Mouse (Mus musculus): ENCODE results near the gene Znrf3. TPM values are rescaled to one million over a fixed set of nuclear protein-coding genes. Genes with fewer than 3 reads are reported as not detected.

Gene Znrf3
- total RNA-seq, 2 experiments from 2014 or later = 16.7 to 17.5 TPM

DNA sequence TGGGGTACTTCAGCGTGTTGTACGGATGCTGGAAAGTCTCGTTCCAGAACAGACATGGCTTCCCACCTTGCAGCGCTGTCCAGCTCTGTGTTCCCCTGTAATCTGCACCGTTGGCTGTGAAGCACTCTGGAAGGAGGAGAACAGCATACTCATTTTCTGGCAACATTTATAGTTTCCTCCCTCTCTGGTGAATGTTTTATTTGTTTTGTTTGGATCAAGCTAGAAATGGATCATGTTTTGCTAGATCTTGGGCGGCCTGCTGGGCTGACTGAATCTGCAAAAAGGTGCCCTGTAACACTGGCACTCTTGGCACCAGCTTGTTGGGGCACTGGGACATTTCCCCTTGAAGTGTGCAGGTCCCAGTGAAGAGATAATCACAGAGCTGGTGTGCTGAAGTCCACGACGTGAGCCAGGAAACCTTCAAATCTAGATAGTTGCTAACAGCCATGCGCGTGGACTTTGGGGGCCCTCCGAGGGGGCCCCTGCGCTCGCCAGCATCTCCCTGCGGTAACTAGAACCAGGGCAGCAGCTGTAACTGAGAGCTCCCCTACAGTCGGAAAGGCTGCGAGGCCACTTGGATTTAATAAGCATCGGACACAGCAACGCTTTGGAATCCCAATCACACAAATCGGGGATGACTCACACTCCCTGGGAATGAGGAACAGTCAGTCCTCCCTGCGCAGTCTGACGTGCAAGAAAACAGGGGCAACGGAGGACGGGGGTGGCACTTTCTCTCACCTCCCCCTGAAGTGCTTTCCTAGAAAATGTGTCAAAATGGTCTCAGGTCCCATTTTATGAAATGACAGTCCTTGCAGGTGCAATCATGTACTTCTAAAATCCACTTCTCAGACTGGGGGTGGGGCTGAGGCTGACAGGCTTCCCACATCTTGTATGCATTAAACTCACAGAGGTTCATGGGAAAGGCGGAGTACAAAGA is 200.6 kb downstream of the Znrf3 start:
- peak; percentile 71 to 80 for DNase-seq (ENCODE audit: low spot score in 2 of 2)

DNA sequence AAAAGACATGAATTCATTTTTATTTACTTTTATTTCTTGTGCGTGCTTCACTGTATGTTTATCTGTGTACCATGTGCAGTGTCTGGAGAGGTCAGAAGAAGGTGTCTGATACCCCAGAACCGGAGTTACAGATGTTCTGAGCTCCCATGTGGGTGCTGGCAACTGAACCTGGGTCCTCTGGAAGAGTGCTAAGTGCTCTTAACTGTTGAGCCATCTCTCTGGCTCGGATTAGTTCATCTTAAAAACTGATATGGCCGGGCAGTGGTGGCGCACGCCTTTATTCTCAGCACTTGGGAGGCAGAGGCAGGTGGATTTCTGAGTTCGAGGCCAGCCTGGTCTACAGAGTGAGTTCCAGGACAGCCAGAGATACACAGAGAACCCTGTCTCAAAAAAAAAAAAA is 201.4 kb downstream of the Znrf3 start:
- DNase-seq (ENCODE audit: low spot score in 2 of 2) = no peak

DNA sequence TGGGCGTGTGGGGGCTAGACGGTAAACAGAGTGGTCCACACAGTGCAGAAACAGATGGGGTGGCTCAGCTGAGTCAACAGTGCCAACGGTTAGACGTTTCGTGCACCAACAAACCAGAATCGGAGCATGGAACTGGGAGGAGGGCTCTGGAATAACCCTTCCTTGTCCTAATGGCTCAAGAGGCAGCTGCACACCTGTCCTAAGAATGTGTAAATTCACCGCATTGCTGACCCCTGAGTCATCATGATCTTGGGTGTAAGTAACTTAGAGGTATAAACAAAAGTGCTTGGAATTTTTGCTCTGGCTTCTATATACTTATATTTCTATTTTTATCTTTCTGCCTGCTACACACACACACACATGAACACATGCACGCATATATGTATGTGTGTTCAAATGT is 202.5 kb downstream of the Znrf3 start:
- DNase-seq (ENCODE audit: low spot score in 2 of 2) = no peak

GRCm38 (mm10) chr11:5239706-5240690 is 204.6 kb downstream of the Znrf3 start:
- DNase-seq (ENCODE audit: low spot score in 2 of 2) = no peak

Other genes with a start within 250 kb of the Znrf3 start
- gene Kremen1, start 183.3 kb downstream of the Znrf3 start, total RNA-seq (2021) = 10 to 100 TPM; 14.4 to 16.4 TPM
- 100 to 1,000 TPM; 119 to 141 TPM for gene Xbp1, start 75.8 kb upstream of the Znrf3 start, total RNA-seq (2021)
- 10 to 100 TPM; 18.0 to 18.7 TPM for gene Ccdc117, start 97.3 kb upstream of the Znrf3 start, total RNA-seq (2021)
- gene Ankrd36, start 124.8 kb upstream of the Znrf3 start, total RNA-seq (2021) = not detected